Mouse (Mus musculus) layer of hippocampus, adult 11-12 months (tissue): ENCODE measurements at regions not wholly inside any gene's neighbourhood (a gene's known extent, or its start where the extent isn't known, plus 50 kb on each side); places are given as distances from the start of the nearest gene placed in this dataset.
A peak's percentile ranks its signal among the peaks of the same experiment; 100 is the strongest.

Experiments
- DNase-seq: peaks from one replicate; pipeline ENCODE4 v3.0.0; 2022; ENCODE audit warnings: low spot score

GRCm38 (mm10) chr16:77685651-77686190 is 83.8 kb upstream of the Gm11146 start:
- no peak for DNase-seq

- no peak for DNase-seq
Observed at GRCm38 (mm10) chr16:77684521-77684920, 82.6 kb upstream of the Gm11146 start.

- no peak for DNase-seq
Observed at GRCm38 (mm10) chr16:77679234-77679633, 77.3 kb upstream of the Gm11146 start.

GRCm38 (mm10) chr16:77676805-77677204 is 74.9 kb upstream of the Gm11146 start:
- no peak for DNase-seq

GRCm38 (mm10) chr16:77675885-77676597 is 74.1 kb upstream of the Gm11146 start:
- DNase-seq = no peak

- DNase-seq = no peak
Observed at GRCm38 (mm10) chr16:77671253-77671652, 69.4 kb upstream of the Gm11146 start.

- DNase-seq = no peak
Observed at GRCm38 (mm10) chr16:77665781-77666180, 63.9 kb upstream of the Gm11146 start.

GRCm38 (mm10) chr16:77662107-77662518 is 60.2 kb upstream of the Gm11146 start:
- DNase-seq = peak; percentile 55

GRCm38 (mm10) chr16:77653306-77653705 is 51.4 kb upstream of the Gm11146 start:
- DNase-seq = no peak
